Mouse (Mus musculus) neural tube, embryonic 15.5 days (tissue): Measurements from ENCODE around the gene Unc5a. TPM values are rescaled to one million over a fixed set of nuclear protein-coding genes. Genes with fewer than 3 reads are reported as not detected.

Experiments
- ATAC-seq: fragments of 200-750 bp; cut with Nextera tagmentation; 2 replicates; pipeline ENCODE4 v1.8.0; 2017; ENCODE audit warnings: mild to moderate bottlenecking, moderate TSS enrichment, moderate library complexity; ENCODE audit not compliant: low FRiP score
- H3K27ac ChIP-seq: fragments of 300-500 bp; sonication (generic); replicated peaks from 2 replicates; pipeline ENCODE4 v1.5.1; 2015; ENCODE audit warnings: mild to moderate bottlenecking, inconsistent platforms
- H3K27me3 ChIP-seq: fragments of 300-500 bp; sonication (generic); replicated peaks from 2 replicates; pipeline ENCODE4 v1.6.1; 2015; ENCODE audit warnings: inconsistent platforms
- H3K36me3 ChIP-seq: fragments of 300-500 bp; sonication (generic); 2 replicates; pipeline ENCODE4 v1.6.1; 2015; ENCODE audit warnings: inconsistent platforms
- H3K4me1 ChIP-seq: fragments of 300-500 bp; sonication (generic); 2 replicates; pipeline ENCODE4 v1.6.1; 2015; ENCODE audit warnings: inconsistent platforms
- H3K4me2 ChIP-seq: fragments of 300-500 bp; sonication (generic); 2 replicates; pipeline ENCODE4 v1.6.1; 2015; ENCODE audit warnings: inconsistent platforms, mild to moderate bottlenecking, moderate library complexity
- H3K4me3 ChIP-seq: fragments of 300-500 bp; sonication (generic); replicated peaks from 2 replicates; pipeline ENCODE4 v1.5.1; 2015; ENCODE audit warnings: mild to moderate bottlenecking, inconsistent platforms
- H3K9ac ChIP-seq: fragments of 300-500 bp; sonication (generic); replicated peaks from 2 replicates; pipeline ENCODE4 v1.6.1; 2015; ENCODE audit warnings: mild to moderate bottlenecking, inconsistent platforms
- H3K9me3 ChIP-seq: fragments of 300-500 bp; sonication (generic); replicated peaks from 2 replicates; pipeline ENCODE4 v1.6.1; 2016; ENCODE audit warnings: inconsistent platforms
- whole genome bisulfite sequencing: fragments of 180-500 bp; shearing (Covaris S2); methylation state at CpG from one replicate; pipeline ENCODE4 v1.1.7; 2015; ENCODE audit warnings: mixed read lengths; 5-methylcytosine and 5-hydroxymethylcytosine counted together
- polyA plus RNA-seq: library from polyadenylated mRNA; unstranded; fragments of >200 nt; fragmentation: Nextera tagmentation; extraction: Ambion mirVana; gene quantifications from 2 replicates; pipeline ENCODE4 v1.2.1, GENCODE M21; 2015

Gene Unc5a
- polyA plus RNA-seq: 12.1 and 12.7 TPM in 2 replicates

GRCm38 (mm10) chr13:54948531-54949493, at the start of gene Unc5a:
Gene Unc5a, plus strand, starts transcription at chr13:54949411.
- H3K36me3 ChIP-seq: no peaks in the 10 kb centered on the region
- H3K27me3 ChIP-seq: peaks cover 54% of the 10 kb centered on the region
- H3K9ac ChIP-seq: peak within 1 kb of the TSS; percentile 89
- peaks cover 58% of the 10 kb centered on the region for H3K4me1 ChIP-seq
- peak within 1 kb of the TSS; percentile 79 for H3K4me3 ChIP-seq
- peak within 1 kb of the TSS; percentile 99 for H3K4me2 ChIP-seq
- peak; percentile 79 for ATAC-seq
- WGBS: 0% methylated on average over 71 of the region's 91 CpGs
- H3K27ac ChIP-seq: peak within 1 kb of the TSS; percentile 83
- H3K9me3 ChIP-seq: no peaks in the 10 kb centered on the region

- 3% methylated on average over 17 of the region's 17 CpGs for WGBS
- 0 out of 2 replicates have a peak overlapping the region, but pooled peaks have one; percentile 0 for H3K4me3 ChIP-seq
- H3K27ac ChIP-seq: no peak overlapping the region
- no peak for ATAC-seq
- peak overlapping the region; percentile 40 for H3K4me2 ChIP-seq
- 0 out of 2 replicates have a peak overlapping the region, but pooled peaks have one; percentile 1 for H3K9ac ChIP-seq
- H3K4me1 ChIP-seq: peaks cover 22% of the 10 kb centered on the region
- H3K27me3 ChIP-seq: peaks cover 15% of the 10 kb centered on the region; the same call in 1 of the 2 replicates
- no peaks in the 10 kb centered on the region for H3K36me3 ChIP-seq
- no peaks in the 10 kb centered on the region for H3K9me3 ChIP-seq
These were observed 37.2 kb upstream of the Unc5a start for GRCm38 (mm10) chr13:54912053-54912452.

DNA sequence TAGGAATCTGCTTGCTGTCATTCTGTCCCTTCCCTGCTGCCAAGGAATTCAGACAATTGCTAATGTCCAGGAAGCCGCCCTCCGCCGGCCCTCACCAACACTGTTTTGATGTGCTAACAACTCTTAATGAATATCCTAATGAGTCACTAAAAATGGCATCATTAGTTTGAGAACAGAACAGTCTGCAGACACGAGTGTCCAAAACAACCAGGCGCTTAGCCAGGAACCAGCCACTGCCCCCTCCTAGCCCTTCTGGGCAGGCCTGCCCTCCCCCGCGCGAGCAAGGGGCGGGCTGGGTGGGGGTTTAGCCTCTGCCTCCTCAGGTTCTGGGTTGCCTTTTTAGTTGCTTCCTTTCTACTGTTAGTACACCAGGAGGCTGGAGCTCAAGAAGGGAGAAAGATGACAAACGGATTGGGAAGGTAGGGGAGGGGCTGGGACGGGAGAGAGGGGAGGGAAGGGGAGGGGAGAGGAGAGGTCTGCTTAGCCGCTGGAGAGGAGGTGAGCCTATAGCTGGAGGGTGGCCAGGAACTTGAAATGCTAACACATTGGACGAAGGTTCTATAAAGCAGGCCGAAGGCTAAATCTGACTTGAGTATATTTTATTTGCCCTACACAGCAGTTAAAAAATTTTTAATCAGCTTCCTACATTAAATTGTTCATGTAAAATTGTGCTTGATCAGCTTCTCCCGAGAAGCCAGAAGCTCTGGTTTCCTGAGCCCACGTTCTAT, 36.2 kb upstream of the Unc5a start:
- no peaks in the 10 kb centered on the region for H3K9me3 ChIP-seq
- H3K4me2 ChIP-seq: no peak overlapping the region

DNA sequence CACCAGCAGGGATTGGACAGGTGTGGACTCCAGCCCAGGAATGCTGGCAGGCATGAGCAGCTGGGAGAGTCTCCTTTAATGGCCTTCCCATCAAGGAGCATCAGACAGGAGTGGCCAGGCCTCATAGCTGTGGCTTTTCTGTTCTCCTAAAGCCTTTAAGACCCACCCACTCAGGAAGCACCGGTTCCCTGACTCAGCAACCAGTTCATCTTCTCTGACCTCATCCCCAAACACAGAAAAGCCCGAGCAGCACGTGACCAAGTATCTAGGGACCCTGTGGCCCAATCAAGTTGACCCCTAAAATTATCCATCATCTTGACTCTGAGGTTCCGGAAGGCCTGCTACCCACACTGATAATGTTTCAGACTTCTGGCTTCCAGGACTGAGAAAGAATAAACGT, 32.6 kb upstream of the Unc5a start:
- no peak for ATAC-seq
- WGBS: 75% methylated on average over 5 of the region's 5 CpGs
- Histone ChIP-seq H3K4me2 (no peak overlapping the region), H3K27ac (no peak overlapping the region), H3K4me1 (peaks cover 16% of the 10 kb centered on the region), H3K27me3 (0 out of 2 replicates have a peak, but pooled peaks cover 6% of the 10 kb centered on the region), H3K9ac (no peak overlapping the region), H3K9me3 (no peaks in the 10 kb centered on the region), H3K4me3 (no peak overlapping the region), H3K36me3 (no peaks in the 10 kb centered on the region)

More for the DNA sequence above, 36.2 kb upstream of the Unc5a start:
- WGBS: 11% methylated on average over 16 of the region's 16 CpGs
- H3K27ac ChIP-seq: peak overlapping the region; percentile 2; the same call in 1 of the 2 replicates
- H3K4me3 ChIP-seq: no peak overlapping the region
- no peak for ATAC-seq
- peaks cover 12% of the 10 kb centered on the region; the same call in 1 of the 2 replicates for H3K27me3 ChIP-seq
- H3K4me1 ChIP-seq: peaks cover 22% of the 10 kb centered on the region
- H3K36me3 ChIP-seq: no peaks in the 10 kb centered on the region
- no peak overlapping the region for H3K9ac ChIP-seq

- Histone ChIP-seq H3K4me1 (no peaks in the 10 kb centered on the region), H3K36me3 (no peaks in the 10 kb centered on the region), H3K4me3 (no peak overlapping the region), H3K27ac (no peak overlapping the region), H3K9ac (no peak overlapping the region), H3K9me3 (no peaks in the 10 kb centered on the region), H3K4me2 (no peak overlapping the region), H3K27me3 (no peaks in the 10 kb centered on the region)
- no peak for ATAC-seq
- 84% methylated on average over 8 of the region's 8 CpGs for WGBS
These were observed 30.3 kb upstream of the Unc5a start for GRCm38 (mm10) chr13:54918910-54919309.

DNA sequence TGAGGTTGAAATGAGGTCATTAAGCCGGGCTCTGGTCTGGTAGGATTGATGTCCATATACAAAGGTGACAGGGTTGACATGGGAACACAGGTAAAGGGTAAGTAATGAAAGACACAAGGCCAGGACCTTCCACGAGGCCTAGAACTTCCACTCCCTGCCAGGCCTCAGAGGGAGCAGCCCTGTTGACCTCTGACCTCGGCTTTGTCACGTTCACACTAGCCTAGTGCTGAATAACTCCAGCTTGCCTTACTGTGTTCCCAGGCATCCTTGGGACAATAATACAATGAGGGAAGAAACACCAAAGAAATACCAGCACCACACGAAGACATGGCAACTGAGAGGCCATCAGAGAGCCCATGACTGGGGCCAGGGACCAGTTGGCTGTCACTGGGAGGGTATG, 29.5 kb upstream of the Unc5a start:
- Histone ChIP-seq H3K9ac (no peak overlapping the region), H3K4me2 (no peak overlapping the region), H3K27ac (no peak overlapping the region), H3K27me3 (no peaks in the 10 kb centered on the region), H3K9me3 (no peaks in the 10 kb centered on the region), H3K4me3 (no peak overlapping the region), H3K36me3 (no peaks in the 10 kb centered on the region), H3K4me1 (no peaks in the 10 kb centered on the region)
- no peak for ATAC-seq
- WGBS: 17% methylated on average over 5 of the region's 5 CpGs

- no peak for ATAC-seq
- H3K9ac ChIP-seq: no peak overlapping the region
- no peaks in the 10 kb centered on the region for H3K9me3 ChIP-seq
- no peak overlapping the region for H3K4me3 ChIP-seq
- H3K4me2 ChIP-seq: no peak overlapping the region
- H3K27me3 ChIP-seq: no peaks in the 10 kb centered on the region
- no peaks in the 10 kb centered on the region for H3K4me1 ChIP-seq
- H3K36me3 ChIP-seq: no peaks in the 10 kb centered on the region
- 78% methylated on average over 9 of the region's 9 CpGs for WGBS
- H3K27ac ChIP-seq: no peak overlapping the region
These were observed 27.5 kb upstream of the Unc5a start for GRCm38 (mm10) chr13:54921700-54922099.

DNA sequence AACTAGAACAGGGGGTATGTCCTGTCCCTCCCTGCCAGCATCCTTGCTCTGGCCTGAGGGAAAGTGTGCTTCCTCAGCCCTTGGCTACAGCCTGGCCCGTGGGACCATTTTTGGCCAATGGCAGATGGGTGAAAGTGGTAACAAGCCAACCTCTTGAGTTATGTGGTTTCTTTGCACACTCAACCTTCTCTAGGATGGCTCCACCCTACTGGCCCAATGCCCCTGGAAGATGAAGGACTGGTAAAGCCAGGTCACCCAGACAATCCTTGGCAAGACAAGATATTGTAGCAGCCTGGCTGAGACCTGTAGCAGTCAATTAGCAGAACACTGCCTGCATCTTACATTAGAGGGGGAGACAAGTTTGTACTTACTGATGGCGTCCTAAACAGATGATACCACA, 25.5 kb upstream of the Unc5a start:
- no peaks in the 10 kb centered on the region for H3K4me1 ChIP-seq
- WGBS: 84% methylated on average over 2 of the region's 2 CpGs
- H3K27ac ChIP-seq: no peak overlapping the region
- H3K9me3 ChIP-seq: no peaks in the 10 kb centered on the region
- no peaks in the 10 kb centered on the region for H3K36me3 ChIP-seq
- no peak overlapping the region for H3K9ac ChIP-seq
- ATAC-seq: no peak
- no peak overlapping the region for H3K4me3 ChIP-seq
- H3K4me2 ChIP-seq: no peak overlapping the region
- H3K27me3 ChIP-seq: no peaks in the 10 kb centered on the region

DNA sequence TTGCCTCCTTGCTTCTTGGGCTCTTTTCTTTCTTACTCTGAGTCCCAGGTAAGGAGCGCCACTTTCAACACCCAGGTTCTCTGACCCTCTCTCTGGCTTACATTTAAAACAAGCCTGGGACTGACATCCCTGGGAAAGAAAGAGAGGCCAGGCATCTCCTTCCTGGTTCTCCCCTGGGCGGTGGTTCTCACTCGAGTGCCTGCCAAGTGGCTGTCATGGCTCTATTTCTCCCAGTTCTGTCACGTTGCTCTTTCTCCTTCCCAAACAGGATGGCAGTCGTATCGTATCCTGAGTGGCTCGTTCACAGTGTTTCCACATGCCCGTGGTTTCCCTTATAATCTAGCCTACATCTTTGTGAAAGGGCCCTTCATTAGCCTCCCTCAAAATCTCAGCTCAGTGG, 23.7 kb upstream of the Unc5a start:
- no peak overlapping the region for H3K9ac ChIP-seq
- H3K4me1 ChIP-seq: 0 out of 2 replicates have a peak, but pooled peaks cover 3% of the 10 kb centered on the region
- H3K36me3 ChIP-seq: no peaks in the 10 kb centered on the region
- H3K27ac ChIP-seq: no peak overlapping the region
- H3K9me3 ChIP-seq: no peaks in the 10 kb centered on the region
- WGBS: 59% methylated on average over 8 of the region's 8 CpGs
- no peak overlapping the region for H3K4me2 ChIP-seq
- no peak for ATAC-seq
- H3K27me3 ChIP-seq: no peaks in the 10 kb centered on the region
- no peak overlapping the region for H3K4me3 ChIP-seq

GRCm38 (mm10) chr13:54926654-54927053, 22.6 kb upstream of the Unc5a start:
- WGBS: 68% methylated on average over 4 of the region's 4 CpGs
- Histone ChIP-seq H3K4me2 (no peak overlapping the region), H3K9ac (no peak overlapping the region), H3K4me1 (peaks cover 10% of the 10 kb centered on the region), H3K4me3 (no peak overlapping the region), H3K36me3 (no peaks in the 10 kb centered on the region), H3K9me3 (no peaks in the 10 kb centered on the region), H3K27me3 (no peaks in the 10 kb centered on the region), H3K27ac (no peak overlapping the region)
- no peak for ATAC-seq

- H3K4me2 ChIP-seq: no peak overlapping the region
- no peak overlapping the region for H3K9ac ChIP-seq
- no peak for ATAC-seq
- H3K9me3 ChIP-seq: no peaks in the 10 kb centered on the region
- no peak overlapping the region for H3K4me3 ChIP-seq
- peaks cover 21% of the 10 kb centered on the region for H3K4me1 ChIP-seq
- H3K27ac ChIP-seq: no peak overlapping the region
- H3K36me3 ChIP-seq: no peaks in the 10 kb centered on the region
- WGBS: 35% methylated on average over 4 of the region's 4 CpGs
- H3K27me3 ChIP-seq: no peaks in the 10 kb centered on the region
These were observed 19.1 kb upstream of the Unc5a start for GRCm38 (mm10) chr13:54930123-54930522.
